Mouse (Mus musculus): Measurements from ENCODE around the gene Celf6. TPM values are rescaled to one million over a fixed set of nuclear protein-coding genes. Genes with fewer than 3 reads are reported as not detected.

Gene Celf6
- polyA plus RNA-seq, 1 experiment from 2014 or later: 14.4 TPM

- Histone ChIP-seq H3K9ac (no peak overlapping the region), H3K36me3 (replicated peaks) (peaks cover 9% of the 10 kb centered on the region; the same call in 1 of the 2 replicates), H3K4me3 (replicated peaks) (no peak overlapping the region), H3K27ac (no peak overlapping the region), H3K4me2 (no peak overlapping the region), H3K9me3 (no peaks in the 10 kb centered on the region), H3K4me1 (no peaks in the 10 kb centered on the region), H3K27me3 (no peaks in the 10 kb centered on the region)
- no peak for ATAC-seq (ENCODE audit: low FRiP score)
- 86% methylated on average over 4 of the region's 4 CpGs for WGBS
Observed at GRCm38 (mm10) chr9:59550077-59550476, 27.6 kb upstream of the Celf6 start.

GRCm38 (mm10) chr9:59551017-59551416 lies 26.7 kb upstream of the Celf6 start:
- Histone ChIP-seq H3K4me3 (replicated peaks) (no peak overlapping the region), H3K4me2 (no peak overlapping the region), H3K9ac (no peak overlapping the region), H3K36me3 (replicated peaks) (peaks cover 12% of the 10 kb centered on the region; the same call in 1 of the 2 replicates), H3K9me3 (no peaks in the 10 kb centered on the region), H3K27me3 (no peaks in the 10 kb centered on the region), H3K27ac (no peak overlapping the region), H3K4me1 (no peaks in the 10 kb centered on the region)
- 88% methylated on average over 5 of the region's 5 CpGs for WGBS
- ATAC-seq (ENCODE audit: low FRiP score): no peak

- ATAC-seq (ENCODE audit: low FRiP score): no peak
- Histone ChIP-seq H3K36me3 (replicated peaks) (peaks cover 14% of the 10 kb centered on the region; the same call in 1 of the 2 replicates), H3K9me3 (no peaks in the 10 kb centered on the region), H3K4me2 (no peak overlapping the region), H3K4me1 (no peaks in the 10 kb centered on the region), H3K27ac (no peak overlapping the region), H3K4me3 (replicated peaks) (no peak overlapping the region), H3K27me3 (no peaks in the 10 kb centered on the region), H3K9ac (no peak overlapping the region)
- 90% methylated on average over 3 of the region's 3 CpGs for WGBS
Observed at GRCm38 (mm10) chr9:59551620-59552031, 26.1 kb upstream of the Celf6 start.

DNA sequence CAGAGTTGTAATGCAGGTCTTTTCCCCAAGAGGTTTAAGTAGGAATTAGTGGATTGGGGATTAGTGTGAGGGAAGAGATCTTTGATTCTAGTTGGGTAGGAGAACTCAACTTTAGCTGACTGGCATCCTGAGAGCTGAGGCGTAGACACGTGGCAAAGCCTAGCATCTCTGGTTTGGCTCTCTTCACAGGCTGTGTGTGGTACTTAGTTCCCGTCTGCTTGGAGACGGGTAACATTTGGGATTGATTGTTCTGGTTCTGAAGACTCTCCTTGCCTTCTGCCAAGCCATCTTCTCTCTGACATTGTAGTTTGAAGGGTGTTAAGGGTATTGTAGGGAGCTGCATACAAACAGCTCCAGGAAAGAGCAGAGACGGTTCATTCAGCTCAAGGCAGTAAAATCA lies 25.1 kb upstream of the Celf6 start:
- 85% methylated on average over 5 of the region's 5 CpGs for WGBS
- Histone ChIP-seq H3K9ac (no peak overlapping the region), H3K4me3 (replicated peaks) (no peak overlapping the region), H3K4me1 (no peaks in the 10 kb centered on the region), H3K27ac (no peak overlapping the region), H3K27me3 (no peaks in the 10 kb centered on the region), H3K9me3 (no peaks in the 10 kb centered on the region), H3K4me2 (no peak overlapping the region), H3K36me3 (replicated peaks) (peaks cover 23% of the 10 kb centered on the region)
- ATAC-seq (ENCODE audit: low FRiP score): no peak

GRCm38 (mm10) chr9:59553719-59554118 lies 24.0 kb upstream of the Celf6 start:
- Histone ChIP-seq H3K4me3 (replicated peaks) (no peak overlapping the region), H3K27ac (no peak overlapping the region), H3K36me3 (replicated peaks) (peaks cover 34% of the 10 kb centered on the region), H3K9me3 (no peaks in the 10 kb centered on the region), H3K4me2 (no peak overlapping the region), H3K9ac (no peak overlapping the region), H3K4me1 (no peaks in the 10 kb centered on the region), H3K27me3 (no peaks in the 10 kb centered on the region)
- 84% methylated on average over 4 of the region's 4 CpGs for WGBS
- ATAC-seq (ENCODE audit: low FRiP score): no peak

GRCm38 (mm10) chr9:59565600-59565999 lies 12.1 kb upstream of the Celf6 start:
- Histone ChIP-seq H3K4me2 (no peak overlapping the region), H3K27me3 (no peaks in the 10 kb centered on the region), H3K9ac (no peak overlapping the region), H3K4me3 (replicated peaks) (no peak overlapping the region), H3K9me3 (no peaks in the 10 kb centered on the region), H3K36me3 (replicated peaks) (peaks cover 39% of the 10 kb centered on the region), H3K27ac (no peak overlapping the region), H3K4me1 (no peaks in the 10 kb centered on the region)
- ATAC-seq (ENCODE audit: low FRiP score): no peak
- 37% methylated on average over 4 of the region's 4 CpGs for WGBS

- H3K27ac ChIP-seq: no peak overlapping the region
- H3K36me3 ChIP-seq (replicated peaks): peaks cover 25% of the 10 kb centered on the region
- no peaks in the 10 kb centered on the region for H3K4me1 ChIP-seq
- no peak overlapping the region for H3K4me3 ChIP-seq (replicated peaks)
- no peaks in the 10 kb centered on the region for H3K27me3 ChIP-seq
- peak; percentile 82 for ATAC-seq (ENCODE audit: low FRiP score)
- no peak overlapping the region for H3K9ac ChIP-seq
- H3K4me2 ChIP-seq: no peak overlapping the region
- WGBS: 31% methylated on average over 6 of the region's 6 CpGs
- no peaks in the 10 kb centered on the region for H3K9me3 ChIP-seq
Observed at GRCm38 (mm10) chr9:59567111-59567510, 10.6 kb upstream of the Celf6 start.

DNA sequence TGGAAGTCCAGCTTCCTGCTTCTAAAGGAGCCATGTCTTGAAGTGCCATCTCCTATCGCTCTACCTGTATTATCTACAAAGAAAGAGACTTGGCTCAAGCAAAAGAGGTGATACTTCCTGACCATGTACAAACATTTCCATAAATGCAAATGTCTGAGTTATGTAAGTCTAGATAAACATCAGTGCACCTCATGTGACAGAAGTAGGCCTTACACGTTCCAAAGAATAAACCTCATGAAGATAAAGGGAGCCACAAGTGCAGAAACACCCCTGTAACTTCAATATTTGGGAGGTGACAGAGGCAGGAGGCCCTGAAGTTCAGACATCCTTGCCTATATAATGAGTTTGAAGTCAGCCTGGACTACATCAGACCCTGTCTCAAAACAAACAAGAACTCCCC lies 5.9 kb upstream of the Celf6 start:
- H3K4me2 ChIP-seq: no peak overlapping the region
- no peaks in the 10 kb centered on the region for H3K36me3 ChIP-seq (replicated peaks)
- 81% methylated on average over 2 of the region's 2 CpGs for WGBS
- H3K9ac ChIP-seq: no peak overlapping the region
- peaks cover 15% of the 10 kb centered on the region for H3K27me3 ChIP-seq
- H3K27ac ChIP-seq: no peak overlapping the region
- peaks cover 2% of the 10 kb centered on the region; the same call in 1 of the 2 replicates for H3K4me1 ChIP-seq
- no peaks in the 10 kb centered on the region for H3K9me3 ChIP-seq
- ATAC-seq (ENCODE audit: low FRiP score): no peak
- no peak overlapping the region for H3K4me3 ChIP-seq (replicated peaks)

DNA sequence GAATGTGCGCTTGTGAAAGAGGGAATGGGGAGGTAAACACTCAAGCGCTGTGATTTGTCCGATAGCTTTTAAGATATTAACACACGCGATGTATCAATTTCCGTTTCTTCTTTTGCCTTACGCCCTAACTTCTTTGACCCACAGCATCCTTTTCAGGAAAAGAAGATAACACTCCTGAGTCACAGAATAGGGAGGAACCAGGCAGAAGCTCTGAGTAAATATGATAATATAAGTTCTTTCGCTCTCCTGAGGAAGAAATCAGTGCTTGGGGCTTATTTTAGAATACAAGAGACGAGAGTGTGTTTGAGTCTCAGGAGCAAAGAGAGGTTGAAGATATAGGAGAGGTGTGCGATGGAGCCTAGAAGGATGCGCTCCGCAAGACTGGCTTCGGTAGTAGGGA lies 316 bp upstream of the Celf6 start:
- WGBS: 12% methylated on average over 13 of the region's 13 CpGs
- Histone ChIP-seq H3K4me2 (peak overlapping the region; percentile 73), H3K27ac (peak overlapping the region; percentile 0; the same call in 1 of the 2 replicates)

DNA sequence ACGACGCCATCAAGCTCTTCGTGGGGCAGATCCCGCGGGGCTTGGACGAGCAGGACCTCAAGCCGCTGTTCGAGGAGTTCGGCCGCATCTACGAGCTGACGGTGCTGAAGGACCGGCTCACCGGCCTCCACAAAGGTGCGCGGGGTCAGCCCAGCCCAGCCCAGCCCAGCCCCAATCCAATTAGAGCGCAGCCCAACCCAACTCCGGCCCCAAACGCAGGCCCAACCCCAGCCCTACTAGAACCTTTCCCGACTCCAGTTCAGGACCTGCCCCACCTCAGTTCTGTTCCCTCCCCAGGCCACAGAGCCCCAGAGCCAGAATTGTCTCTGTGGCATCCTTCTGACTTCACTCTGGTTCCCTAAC lies 769 bp downstream of the Celf6 start:
- ATAC-seq (ENCODE audit: low FRiP score): no peak; the same call in 1 of the 2 replicates
- H3K27ac ChIP-seq: 0 out of 2 replicates have a peak overlapping the region, but pooled peaks have one; percentile 25
- H3K9ac ChIP-seq: peak overlapping the region; percentile 57
- H3K27me3 ChIP-seq: peaks cover 41% of the 10 kb centered on the region
- H3K4me2 ChIP-seq: peak overlapping the region; percentile 73
- H3K4me3 ChIP-seq (replicated peaks): peak overlapping the region; percentile 52
- WGBS: 2% methylated on average over 20 of the region's 20 CpGs
- no peaks in the 10 kb centered on the region for H3K36me3 ChIP-seq (replicated peaks)
- H3K9me3 ChIP-seq: no peaks in the 10 kb centered on the region
- H3K4me1 ChIP-seq: peaks cover 17% of the 10 kb centered on the region

More for the DNA sequence above, 316 bp upstream of the Celf6 start:
- H3K27me3 ChIP-seq: peaks cover 41% of the 10 kb centered on the region
- H3K4me3 ChIP-seq (replicated peaks): peak overlapping the region; percentile 52
- H3K4me1 ChIP-seq: peaks cover 17% of the 10 kb centered on the region
- ATAC-seq (ENCODE audit: low FRiP score): no peak
- H3K9ac ChIP-seq: no peak overlapping the region; the same call in 1 of the 2 replicates
- no peaks in the 10 kb centered on the region for H3K9me3 ChIP-seq
- H3K36me3 ChIP-seq (replicated peaks): no peaks in the 10 kb centered on the region

GRCm38 (mm10) chr9:59584871-59585308 lies 7.2 kb downstream of the Celf6 start:
- no peaks in the 10 kb centered on the region for H3K36me3 ChIP-seq (replicated peaks)
- H3K4me1 ChIP-seq: peaks cover 28% of the 10 kb centered on the region
- 3% methylated on average over 13 of the region's 13 CpGs for WGBS
- H3K27me3 ChIP-seq: peaks cover 17% of the 10 kb centered on the region
- no peak overlapping the region for H3K27ac ChIP-seq
- 0 out of 2 replicates have a peak, but pooled peaks have one; percentile 44 for ATAC-seq (ENCODE audit: low FRiP score)
- peak overlapping the region; percentile 50 for H3K4me2 ChIP-seq
- H3K4me3 ChIP-seq (replicated peaks): peak overlapping the region; percentile 19
- H3K9me3 ChIP-seq: no peaks in the 10 kb centered on the region
- H3K9ac ChIP-seq: peak overlapping the region; percentile 40; the same call in 1 of the 2 replicates

DNA sequence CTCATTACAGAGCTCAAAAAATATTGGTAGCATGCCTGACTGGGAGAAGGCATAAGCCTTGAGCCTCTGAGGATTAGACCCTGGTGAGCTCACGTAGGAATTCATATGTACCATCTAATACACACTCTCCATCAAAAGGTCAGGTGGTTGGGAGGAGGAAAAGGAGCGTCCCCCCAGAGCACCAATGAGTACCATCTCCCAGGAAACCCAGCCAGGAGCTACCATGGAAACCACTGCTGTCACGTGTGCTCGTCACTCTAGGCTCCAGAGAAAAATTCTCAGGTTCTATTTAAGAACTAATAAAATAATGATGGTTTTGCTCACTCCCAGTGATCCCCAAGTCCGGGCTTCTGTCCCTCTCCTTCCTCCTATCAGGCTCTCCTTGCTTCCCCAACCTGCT lies 10.5 kb downstream of the Celf6 start:
- whole genome bisulfite sequencing: 52% methylated on average over 5 of the region's 5 CpGs
- Histone ChIP-seq H3K36me3 (replicated peaks) (no peaks in the 10 kb centered on the region), H3K4me1 (peaks cover 29% of the 10 kb centered on the region), H3K27me3 (peaks cover 9% of the 10 kb centered on the region), H3K9me3 (no peaks in the 10 kb centered on the region), H3K4me3 (replicated peaks) (no peak overlapping the region), H3K9ac (no peak overlapping the region), H3K27ac (peak overlapping the region; percentile 83), H3K4me2 (peak overlapping the region; percentile 41; the same call in 1 of the 2 replicates)
- peak; percentile 70 for ATAC-seq (ENCODE audit: low FRiP score)
